Mouse (Mus musculus) left cerebral cortex, postnatal 36 days (tissue): Measurements from ENCODE around the gene Ccl22. TPM values are rescaled to one million over a fixed set of nuclear protein-coding genes. Genes with fewer than 3 reads are reported as not detected.

Experiments used
- DNase-seq, 2 experiments: peaks; one replicate each; pipeline ENCODE4 v3.0.0; 2021 to 2022; ENCODE audit warnings: low spot score in 2 of 2, mixed read lengths in 1 of 2
- intact Hi-C: fragments of 180-260 bp; cut with DNase I; formaldehyde crosslinking; loops from one replicate; pipeline ENCODE4 v1.15.1; 2025
- total RNA-seq, 2 experiments: library from RNA; stranded (reverse); gene quantifications; 2 replicates each; pipeline ENCODE4 v1.2.3; 2021

Gene Ccl22
- total RNA-seq, 2 experiments from 2014 or later = 0.17 TPM; not detected in 1

DNA sequence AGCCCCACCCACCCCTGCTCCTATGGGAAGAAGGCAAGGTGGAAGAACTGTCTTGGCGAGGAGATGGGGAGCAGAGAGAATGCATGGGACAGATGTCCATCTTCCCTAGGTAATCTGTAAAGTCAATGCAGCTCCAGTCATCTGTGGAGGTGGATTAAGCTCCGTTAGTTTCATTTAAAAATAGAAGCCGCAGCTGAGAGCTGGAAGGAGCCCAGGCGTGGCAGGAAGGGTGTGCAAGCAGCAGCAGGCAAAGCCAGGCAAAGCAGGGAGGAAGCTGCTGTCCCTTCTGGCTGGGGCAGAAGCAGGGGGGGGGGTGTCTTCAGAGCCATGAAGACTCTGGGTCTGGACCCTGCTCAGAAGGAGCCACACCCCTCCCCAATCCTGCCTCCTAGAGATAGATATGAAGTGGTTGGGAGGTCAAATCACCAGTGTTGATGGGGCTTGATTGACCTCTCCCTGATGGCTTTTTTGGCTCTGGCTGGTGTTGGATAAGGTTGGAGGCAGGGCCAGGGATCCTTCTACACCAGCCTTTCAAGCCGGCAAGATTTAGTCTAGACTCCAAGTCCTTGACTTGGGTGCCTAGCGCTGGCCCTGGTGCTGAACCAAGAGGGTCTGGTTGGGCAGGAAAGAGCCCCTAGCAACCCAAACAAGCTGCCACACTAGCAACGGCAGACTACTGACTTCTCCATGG, 55.0 kb downstream of the Ccl22 start:
- peak; percentile 67 to 74 for DNase-seq
- intact Hi-C loops = no loop called here

Other genes with a start within 250 kb of the Ccl22 start
- 10 to 100 TPM; 18.0 to 24.7 TPM for gene Cpne2, start 212.6 kb upstream of the Ccl22 start, total RNA-seq
- 10 to 100 TPM; 24.8 to 30.0 TPM for gene Rspry1, start 143.7 kb upstream of the Ccl22 start, total RNA-seq
- 10 to 100 TPM; 45.3 to 45.6 TPM for gene Fam192a, start 143.6 kb upstream of the Ccl22 start, total RNA-seq
- gene Arl2bp, start 79.0 kb upstream of the Ccl22 start, total RNA-seq = 100 to 1,000 TPM; 153 to 159 TPM
- 10 to 100 TPM; 29.0 to 58.2 TPM for gene Pllp, start 49.3 kb upstream of the Ccl22 start, total RNA-seq
- gene Cx3cl1, start 26.4 kb downstream of the Ccl22 start, total RNA-seq = 100 to 1,000 TPM; 622 to 723 TPM
- gene Ccl17, start 64.9 kb downstream of the Ccl22 start, total RNA-seq = 10 to 100 TPM; 10.7 to 12.0 TPM
- gene Coq9, start 92.7 kb downstream of the Ccl22 start, total RNA-seq = 10 to 100 TPM; 89.3 to 92.6 TPM
- gene Ciapin1, start 92.8 kb downstream of the Ccl22 start, total RNA-seq = 10 to 100 TPM; 67.6 to 73.5 TPM
- gene Polr2c, start 111.9 kb downstream of the Ccl22 start, total RNA-seq = 10 to 100 TPM; 67.1 to 72.7 TPM
- 10 to 100 TPM; 20.0 to 22.3 TPM for gene Dok4, start 130.7 kb downstream of the Ccl22 start, total RNA-seq
- gene Ccdc102a, start 172.5 kb downstream of the Ccl22 start, total RNA-seq = 1 to 10 TPM; 1.8 to 1.9 TPM
- gene Adgrg5, start 178.1 kb downstream of the Ccl22 start, total RNA-seq = not detected
- gene Adgrg1, start 229.2 kb downstream of the Ccl22 start, total RNA-seq = 10 to 100 TPM; 73.3 to 74.2 TPM